Mouse (Mus musculus) MEL (cell line): ENCODE data around the gene Efcab5.

Source experiments
- CHD1 ChIP-seq: IDR thresholded peaks from 2 replicates; pipeline ENCODE4 v1.6.1; 2012; ENCODE audit warnings: low read depth, mild to moderate bottlenecking, inconsistent platforms, low read length, improper control_type of control experiment
- CHD2 ChIP-seq: IDR thresholded peaks from 2 replicates; pipeline ENCODE4 v1.6.1; 2011; ENCODE audit warnings: low read length, improper control_type of control experiment
- CTCF ChIP-seq, 3 experiments: IDR thresholded peaks in 2 of 3; conservative IDR thresholded peaks in 1 of 3; 2 replicates each; pipeline ENCODE4 v1.5.1; 2011 to 2012; ENCODE audit warnings: low read length in 3 of 3, low read depth in 2 of 3, mild to moderate bottlenecking in 2 of 3, improper control_type of control experiment in 1 of 3, inconsistent platforms in 1 of 3, mixed read lengths in 1 of 3, moderate library complexity in 1 of 3; ENCODE audit not compliant: control insufficient read depth in 1 of 3, insufficient read depth in 1 of 3, poor library complexity in 1 of 3, severe bottlenecking in 1 of 3
- ELF1 ChIP-seq: IDR thresholded peaks from 2 replicates; pipeline ENCODE4 v1.6.1; 2014; ENCODE audit warnings: low read depth, mild to moderate bottlenecking, inconsistent platforms, low read length, improper control_type of control experiment, moderate library complexity
- EP300 ChIP-seq, 2 experiments: IDR thresholded peaks; 2 replicates each; pipeline ENCODE4 v1.6.1; 2011; ENCODE audit warnings: improper control_type of control experiment in 2 of 2, low read length in 2 of 2, low read depth in 1 of 2, mild to moderate bottlenecking in 1 of 2
- GABPA ChIP-seq: IDR thresholded peaks from 2 replicates; pipeline ENCODE4 v1.6.1; 2012; ENCODE audit warnings: low read depth, mild to moderate bottlenecking, inconsistent platforms, low read length, improper control_type of control experiment, moderate library complexity
- JUND ChIP-seq: IDR thresholded peaks from 2 replicates; pipeline ENCODE4 v1.6.1; 2011; ENCODE audit warnings: low read depth, mild to moderate bottlenecking, improper control_type of control experiment, low read length
- MEF2A ChIP-seq: IDR thresholded peaks from 2 replicates; pipeline ENCODE4 v1.6.1; 2014; ENCODE audit warnings: low read depth, mild to moderate bottlenecking, inconsistent platforms, low read length, improper control_type of control experiment; ENCODE audit not compliant: poor library complexity, insufficient replicate concordance, severe bottlenecking; ENCODE audit errors: extremely low read depth
- POLR2A ChIP-seq, 2 experiments: IDR thresholded peaks; 2 replicates each; pipeline ENCODE4 v1.6.1; 2011 to 2012; ENCODE audit warnings: low read length in 2 of 2, mild to moderate bottlenecking in 2 of 2, control low read depth in 1 of 2, improper control_type of control experiment in 1 of 2, low read depth in 1 of 2, moderate library complexity in 1 of 2; ENCODE audit not compliant: control insufficient read depth in 1 of 2, insufficient read depth in 1 of 2, poor library complexity in 1 of 2
- RAD21 ChIP-seq: IDR thresholded peaks from 2 replicates; pipeline ENCODE4 v1.6.1; 2011; ENCODE audit warnings: mild to moderate bottlenecking, low read depth, low read length, improper control_type of control experiment
- TBP ChIP-seq: IDR thresholded peaks from 2 replicates; pipeline ENCODE4 v1.8.0; 2011; ENCODE audit warnings: low read depth, low read length, improper control_type of control experiment
- UBTF ChIP-seq: IDR thresholded peaks from 2 replicates; pipeline ENCODE4 v1.6.1; 2012; ENCODE audit warnings: low read depth, mild to moderate bottlenecking, inconsistent platforms, low read length, improper control_type of control experiment, moderate library complexity, borderline replicate concordance; ENCODE audit not compliant: insufficient read depth
- USF1 ChIP-seq: IDR thresholded peaks from 2 replicates; pipeline ENCODE4 v1.6.1; 2014; ENCODE audit warnings: low read depth, mild to moderate bottlenecking, inconsistent platforms, low read length, improper control_type of control experiment, moderate library complexity

DNA sequence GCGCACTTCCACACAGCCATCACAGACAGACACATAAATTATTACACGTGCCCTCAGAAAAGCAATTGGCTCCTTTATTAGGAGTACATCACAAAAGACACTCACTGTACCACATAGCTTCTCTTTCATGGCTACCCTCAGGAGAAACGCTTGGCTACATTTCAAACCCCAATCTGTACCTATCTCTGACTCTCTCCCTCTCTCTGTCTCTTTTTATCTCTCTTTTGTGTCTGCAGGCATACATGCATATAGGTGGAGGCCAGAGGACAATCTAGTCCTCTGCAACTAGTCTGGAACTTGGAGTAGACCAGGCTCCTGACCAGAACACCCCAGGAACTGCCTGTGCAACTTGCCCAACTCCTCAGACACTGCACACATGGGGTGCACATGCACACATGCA lies 41.0 kb downstream of the Efcab5 start:
- TF ChIP-seq CHD2 = no peak
- TF ChIP-seq UBTF = no peak
- no peak for TF ChIP-seq POLR2A (IDR thresholded peaks at IDR 0.05; ENCODE audit: control insufficient read depth in 1 of 2, insufficient read depth in 1 of 2, low read depth in 1 of 2, low read length in 2 of 2, poor library complexity in 1 of 2)
- no peak for TF ChIP-seq CTCF (IDR thresholded peaks at IDR 0.05 in 2 of 3, conservative IDR thresholded peaks at IDR 0.05 in 1 of 3; ENCODE audit: control insufficient read depth in 1 of 3, insufficient read depth in 1 of 3, low read depth in 2 of 3, low read length in 3 of 3, poor library complexity in 1 of 3, severe bottlenecking in 1 of 3)
- TF ChIP-seq JUND = no peak
- TF ChIP-seq GABPA = no peak
- peak; percentile 54 to 61; a peak in 3 of 4 replicates for TF ChIP-seq EP300 (IDR thresholded peaks at IDR 0.05; ENCODE audit: low read depth in 1 of 2, low read length in 2 of 2)
- no peak for TF ChIP-seq USF1
- TF ChIP-seq RAD21 = no peak
- no peak for TF ChIP-seq ELF1
- no peak for TF ChIP-seq CHD1
- no peak for TF ChIP-seq TBP
- no peak for TF ChIP-seq MEF2A
